Mouse (Mus musculus) embryonic fibroblast, embryonic 13.5 days (primary cell): ENCODE measurements around the gene Olfr1152.

Experiments
- CTCF ChIP-seq: IDR thresholded peaks from 2 replicates; pipeline ENCODE4 v1.5.1; 2011; ENCODE audit warnings: mild to moderate bottlenecking, control low read depth, low read length, moderate library complexity, borderline replicate concordance; ENCODE audit not compliant: insufficient read depth
- POLR2A ChIP-seq: IDR thresholded peaks from 2 replicates; pipeline ENCODE4 v1.6.1; 2011; ENCODE audit warnings: low read depth, mild to moderate bottlenecking, control low read depth, low read length, moderate library complexity

DNA sequence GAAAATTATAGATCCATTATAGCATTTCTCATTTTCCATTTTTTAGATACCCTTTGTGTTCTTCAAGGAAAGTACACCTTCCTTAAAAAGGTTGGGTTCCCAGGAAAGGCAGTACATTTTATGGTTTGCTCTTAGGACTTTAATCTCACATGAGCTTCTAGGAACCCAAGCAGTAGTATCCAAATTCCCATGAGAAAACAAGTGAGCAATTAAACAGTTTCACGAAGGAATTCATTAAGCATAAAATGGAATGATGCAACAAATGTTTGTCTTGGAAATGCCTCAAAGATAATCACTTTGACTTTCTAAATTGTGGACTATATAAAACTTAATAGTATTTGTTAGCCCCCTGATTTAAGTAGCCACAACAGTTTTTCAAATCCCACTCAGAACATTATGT lies 38.8 kb downstream of the Olfr1152 start, which contains the start of gene Olfr1154:
- TF ChIP-seq POLR2A (no peak), CTCF (no peak)
